Mouse (Mus musculus): Measurements from ENCODE around the gene Qrich1. TPM values are rescaled to one million over a fixed set of nuclear protein-coding genes. Genes with fewer than 3 reads are reported as not detected.

Qrich1 gene
- total RNA-seq, 2 experiments from 2014 or later: 140 to 155 TPM

DNA sequence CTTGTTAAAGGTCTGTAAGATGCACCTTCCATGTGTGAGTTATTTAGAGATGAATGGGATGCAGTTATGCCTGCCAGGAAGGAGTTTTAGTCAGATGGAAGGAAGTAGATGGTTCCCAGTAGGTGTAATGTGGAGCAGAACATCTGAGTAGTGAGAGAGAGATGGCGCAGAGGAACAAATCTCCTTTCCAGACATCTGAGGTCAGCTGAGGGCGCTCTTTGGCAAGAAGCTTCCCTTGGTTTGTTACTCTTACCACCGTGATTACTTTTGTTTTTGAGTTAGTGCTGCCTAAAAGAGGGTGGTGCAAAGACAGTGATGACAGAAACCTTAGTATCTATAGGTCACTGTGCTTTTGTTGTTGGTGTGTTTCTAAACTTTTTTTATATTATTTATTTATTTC lies 8.8 kb downstream of the Qrich1 start:
- DNase-seq (ENCODE audit: extremely low spot score in 1 of 2, low spot score in 2 of 2): no peak
- Histone ChIP-seq H3K4me3 (no peak overlapping the region), H3K27ac (no peak overlapping the region)
- no peak for TF ChIP-seq CTCF (IDR thresholded peaks at IDR 0.05)
- intact Hi-C loops (cut with DNase I): no loop called here

DNA sequence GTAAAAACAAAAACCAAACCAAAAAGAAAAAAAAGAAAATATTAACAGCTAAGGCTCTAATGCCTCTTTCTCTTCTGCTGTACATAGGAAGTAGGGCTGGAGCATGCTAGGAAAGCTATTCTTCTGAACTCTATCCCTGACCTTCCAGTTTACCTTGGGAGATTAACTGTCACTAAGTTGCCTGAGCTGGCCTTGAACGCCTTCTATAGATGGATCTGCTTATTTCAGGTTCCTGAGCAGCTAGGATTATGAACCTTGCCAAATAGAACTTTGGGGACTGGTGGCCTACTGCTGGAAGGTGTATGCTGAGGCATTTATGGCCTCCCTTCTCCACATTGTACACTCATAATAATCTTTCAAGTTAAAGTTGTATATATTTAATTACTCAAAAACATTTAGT lies 14.3 kb downstream of the Qrich1 start:
- intact Hi-C loops (cut with DNase I): no loop called here
- DNase-seq (ENCODE audit: extremely low spot score in 1 of 2, low spot score in 2 of 2): no peak
- Histone ChIP-seq H3K27ac (no peak overlapping the region), H3K4me3 (no peak overlapping the region)
- no peak for TF ChIP-seq CTCF (IDR thresholded peaks at IDR 0.05)

DNA sequence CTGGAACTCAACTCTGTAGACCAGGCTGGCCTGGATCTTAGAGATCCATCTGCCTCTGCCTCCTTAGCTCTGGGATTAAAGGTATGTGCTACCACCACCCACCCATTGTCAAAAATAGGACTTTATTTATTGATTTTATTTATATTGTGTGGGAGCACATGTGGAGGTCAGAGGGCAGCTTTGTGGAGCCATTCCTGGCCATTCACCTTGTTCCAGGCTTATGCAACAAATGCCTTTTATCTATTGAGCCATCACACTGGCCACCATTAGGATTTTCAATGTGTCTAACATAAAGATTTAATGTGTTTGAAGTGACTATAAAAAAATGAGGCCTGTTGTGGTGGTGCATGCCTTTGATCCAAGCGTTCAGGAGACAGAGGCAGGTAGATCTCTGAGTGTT lies 14.9 kb downstream of the Qrich1 start:
- Histone ChIP-seq H3K4me3 (no peak overlapping the region), H3K27ac (no peak overlapping the region)
- no peak for DNase-seq (ENCODE audit: extremely low spot score in 1 of 2, low spot score in 2 of 2)
- intact Hi-C loops (cut with DNase I): no loop called here
- no peak for TF ChIP-seq CTCF (IDR thresholded peaks at IDR 0.05)

DNA sequence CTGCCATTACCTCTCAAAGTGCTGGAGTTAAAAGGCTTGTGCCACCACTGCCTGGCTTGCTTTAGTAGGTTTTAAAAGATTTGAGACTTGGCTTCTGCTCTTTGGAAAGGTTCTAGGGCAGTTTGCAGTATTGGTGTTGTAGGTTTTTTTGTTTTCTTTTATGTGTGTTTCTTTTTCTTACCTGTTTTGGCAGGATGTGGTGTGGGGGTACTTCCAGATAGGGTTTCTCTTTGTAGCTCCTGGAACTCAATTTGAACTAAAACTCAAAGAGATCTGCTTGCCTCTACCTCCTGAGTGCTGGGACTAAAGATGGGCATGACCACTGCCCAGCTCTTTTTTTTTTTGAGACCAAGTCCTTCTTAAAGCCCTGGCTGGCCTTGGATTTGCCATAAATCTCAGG lies 24.2 kb downstream of the Qrich1 start:
- intact Hi-C loops (cut with DNase I): loop anchor here (10.0 kb wide), 1 partner anchor 176 kb away; no protein-coding TSS in a partner anchor
- Histone ChIP-seq H3K27ac (no peak overlapping the region), H3K4me3 (no peak overlapping the region)
- no peak for DNase-seq (ENCODE audit: extremely low spot score in 1 of 2, low spot score in 2 of 2)
- no peak for TF ChIP-seq CTCF (IDR thresholded peaks at IDR 0.05)

DNA sequence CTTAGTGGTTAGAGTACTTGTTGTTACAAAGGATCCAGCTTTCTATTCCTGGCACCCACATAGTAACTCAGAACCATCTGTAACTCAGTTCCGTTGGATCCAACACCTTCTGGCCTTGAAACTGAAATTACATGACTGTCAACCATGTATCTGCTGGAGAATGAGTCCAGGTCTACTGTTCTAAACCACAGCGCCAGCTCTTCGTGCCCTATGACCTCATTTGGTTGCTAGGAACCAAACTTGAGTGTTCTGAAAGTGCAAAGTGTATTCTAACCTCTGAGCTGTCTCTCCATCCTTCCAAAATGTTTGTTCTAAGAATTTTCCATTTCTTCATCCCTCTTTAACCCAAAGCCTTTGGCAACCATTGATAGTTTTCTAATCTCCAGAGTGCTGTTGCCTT lies 29.4 kb downstream of the Qrich1 start:
- no peak for DNase-seq (ENCODE audit: extremely low spot score in 1 of 2, low spot score in 2 of 2)
- Histone ChIP-seq H3K4me3 (no peak overlapping the region), H3K27ac (no peak overlapping the region)
- intact Hi-C loops (cut with DNase I): loop anchor here (10.0 kb wide), 1 partner anchor 181 kb away; no protein-coding TSS in a partner anchor
- TF ChIP-seq CTCF (IDR thresholded peaks at IDR 0.05): no peak

DNA sequence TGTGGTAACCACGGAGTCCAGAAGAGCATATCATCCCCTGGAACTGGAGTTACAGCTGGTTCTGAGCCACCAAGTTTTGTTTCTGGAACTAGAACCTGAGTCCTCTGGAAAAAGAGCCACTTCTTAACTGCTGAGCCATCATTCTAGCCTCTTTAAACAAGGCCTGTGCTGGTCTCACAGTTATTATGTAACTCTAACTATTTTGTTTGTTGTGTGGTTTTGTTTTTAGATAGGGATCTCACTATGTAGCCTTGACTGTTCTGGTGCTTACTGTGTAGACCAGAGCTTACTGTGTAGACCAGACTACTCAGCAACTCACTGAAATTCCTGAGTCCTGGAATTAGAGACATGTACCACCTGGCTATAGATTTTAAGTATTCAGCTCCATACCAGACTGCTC lies 30.3 kb downstream of the Qrich1 start:
- intact Hi-C loops (cut with DNase I): loop anchor here (10.0 kb wide), 1 partner anchor 182 kb away; no protein-coding TSS in a partner anchor
- no peak overlapping the region for H3K27ac ChIP-seq
- no peak overlapping the region for H3K4me3 ChIP-seq
- TF ChIP-seq CTCF (IDR thresholded peaks at IDR 0.05): no peak
- no peak for DNase-seq (ENCODE audit: extremely low spot score in 1 of 2, low spot score in 2 of 2)

DNA sequence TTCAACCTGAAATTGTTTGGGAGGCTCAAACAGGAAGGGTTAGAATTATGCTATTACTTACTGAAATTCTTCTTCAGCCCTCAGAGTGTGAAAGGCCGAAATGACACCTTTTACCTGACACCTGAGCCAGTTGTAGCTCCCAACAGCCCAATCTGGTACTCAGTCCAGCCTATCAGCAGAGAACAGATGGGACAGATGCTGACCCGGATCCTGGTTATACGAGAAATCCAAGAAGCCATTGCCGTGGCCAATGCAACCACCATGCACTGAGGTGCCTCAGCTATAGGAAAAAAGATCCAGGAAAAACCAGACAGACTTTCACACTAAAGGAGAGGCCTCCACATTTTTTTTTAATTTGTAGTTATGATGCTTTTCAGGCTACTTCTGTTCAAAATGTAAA lies 42.6 kb downstream of the Qrich1 start:
- intact Hi-C loops (cut with DNase I): no loop called here
- TF ChIP-seq CTCF (IDR thresholded peaks at IDR 0.05): no peak
- no peak for DNase-seq (ENCODE audit: extremely low spot score in 1 of 2, low spot score in 2 of 2)
- no peak overlapping the region for H3K4me3 ChIP-seq
- no peak overlapping the region for H3K27ac ChIP-seq

DNA sequence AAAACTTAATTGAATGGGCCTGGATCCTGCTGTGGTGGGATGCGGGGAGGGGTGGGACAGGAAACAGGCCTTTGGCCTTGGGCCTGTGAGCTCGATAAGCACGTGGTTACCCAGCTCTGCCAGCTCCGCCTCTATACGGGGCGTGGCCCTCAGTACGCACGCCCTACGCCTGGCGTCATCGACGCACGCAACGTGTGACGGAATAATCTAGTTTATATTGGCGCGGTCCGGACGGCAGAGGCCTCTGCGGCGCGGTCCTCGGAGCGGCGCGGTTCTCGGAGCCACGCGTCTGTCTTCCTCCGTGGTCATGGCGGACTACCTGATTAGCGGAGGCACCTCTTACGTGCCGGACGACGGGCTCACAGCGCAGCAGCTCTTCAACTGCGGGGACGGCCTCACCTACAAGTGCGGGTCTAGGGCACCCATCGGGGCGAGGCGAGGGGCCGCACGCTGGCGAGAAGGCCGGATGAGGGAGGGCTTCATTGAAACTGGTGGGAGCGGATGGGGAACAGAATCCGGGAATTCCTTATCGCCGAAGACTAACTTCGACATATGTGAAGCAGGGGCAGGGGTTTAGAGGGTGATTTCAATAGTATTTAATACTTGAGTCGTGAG lies 43.7 kb downstream of the Qrich1 start, which contains the start of gene Impdh2:
Gene Impdh2, plus strand, starts transcription at position 60 of the 615 bp plus-strand sequence.
- TF ChIP-seq CTCF (IDR thresholded peaks at IDR 0.05): no peak
- peak within 1 kb of the TSS; percentile 75 for H3K27ac ChIP-seq
- intact Hi-C loops (cut with DNase I): no loop called here
- peak; percentile 91 to 93 for DNase-seq (ENCODE audit: extremely low spot score in 1 of 2, low spot score in 2 of 2)
- H3K4me3 ChIP-seq: peak within 1 kb of the TSS; percentile 81

DNA sequence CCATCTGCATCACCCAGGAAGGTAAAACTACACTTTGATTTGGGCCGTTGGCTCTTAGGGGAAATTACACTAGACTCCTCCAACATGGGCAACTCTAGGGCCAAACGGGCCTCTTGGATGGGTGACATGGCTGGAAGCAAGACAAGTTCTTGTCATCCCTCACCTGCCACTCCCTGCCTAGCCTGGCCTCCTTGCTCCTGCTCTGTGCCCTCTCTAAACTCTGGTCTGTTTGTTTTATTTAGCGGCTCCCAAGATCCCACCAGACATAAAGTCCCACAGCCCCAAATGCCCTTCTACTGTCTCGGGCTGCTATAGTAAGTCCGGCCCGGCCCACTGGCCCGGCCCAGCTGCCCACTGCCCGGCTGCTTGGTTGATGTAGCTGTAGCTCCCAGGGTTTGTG lies 47.1 kb downstream of the Qrich1 start:
- DNase-seq (ENCODE audit: extremely low spot score in 1 of 2, low spot score in 2 of 2): no peak
- intact Hi-C loops (cut with DNase I): no loop called here
- TF ChIP-seq CTCF (IDR thresholded peaks at IDR 0.05): no peak
- Histone ChIP-seq H3K4me3 (no peak overlapping the region), H3K27ac (no peak overlapping the region)

DNA sequence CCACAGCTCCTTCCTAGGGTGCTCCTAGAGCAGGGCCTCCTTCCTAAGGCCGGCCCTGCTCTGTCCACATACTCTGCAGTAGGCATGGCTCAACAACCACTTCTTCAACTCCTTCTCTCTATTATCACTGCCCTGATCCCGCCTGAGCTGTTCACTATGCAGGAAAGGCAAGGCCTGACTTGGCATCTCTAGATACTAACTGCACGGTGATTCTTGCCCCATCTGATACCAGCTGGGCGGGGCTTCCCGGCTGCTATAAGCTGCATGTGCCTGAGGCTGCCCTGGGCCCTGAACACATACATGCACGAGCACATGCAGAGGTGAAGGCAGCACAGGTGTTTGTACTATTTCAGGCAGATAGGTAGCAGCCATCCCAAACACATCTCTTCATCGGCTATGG lies 47.5 kb downstream of the Qrich1 start:
- H3K27ac ChIP-seq: no peak overlapping the region
- no peak overlapping the region for H3K4me3 ChIP-seq
- no peak for TF ChIP-seq CTCF (IDR thresholded peaks at IDR 0.05)
- no peak for DNase-seq (ENCODE audit: extremely low spot score in 1 of 2, low spot score in 2 of 2)
- intact Hi-C loops (cut with DNase I): no loop called here

DNA sequence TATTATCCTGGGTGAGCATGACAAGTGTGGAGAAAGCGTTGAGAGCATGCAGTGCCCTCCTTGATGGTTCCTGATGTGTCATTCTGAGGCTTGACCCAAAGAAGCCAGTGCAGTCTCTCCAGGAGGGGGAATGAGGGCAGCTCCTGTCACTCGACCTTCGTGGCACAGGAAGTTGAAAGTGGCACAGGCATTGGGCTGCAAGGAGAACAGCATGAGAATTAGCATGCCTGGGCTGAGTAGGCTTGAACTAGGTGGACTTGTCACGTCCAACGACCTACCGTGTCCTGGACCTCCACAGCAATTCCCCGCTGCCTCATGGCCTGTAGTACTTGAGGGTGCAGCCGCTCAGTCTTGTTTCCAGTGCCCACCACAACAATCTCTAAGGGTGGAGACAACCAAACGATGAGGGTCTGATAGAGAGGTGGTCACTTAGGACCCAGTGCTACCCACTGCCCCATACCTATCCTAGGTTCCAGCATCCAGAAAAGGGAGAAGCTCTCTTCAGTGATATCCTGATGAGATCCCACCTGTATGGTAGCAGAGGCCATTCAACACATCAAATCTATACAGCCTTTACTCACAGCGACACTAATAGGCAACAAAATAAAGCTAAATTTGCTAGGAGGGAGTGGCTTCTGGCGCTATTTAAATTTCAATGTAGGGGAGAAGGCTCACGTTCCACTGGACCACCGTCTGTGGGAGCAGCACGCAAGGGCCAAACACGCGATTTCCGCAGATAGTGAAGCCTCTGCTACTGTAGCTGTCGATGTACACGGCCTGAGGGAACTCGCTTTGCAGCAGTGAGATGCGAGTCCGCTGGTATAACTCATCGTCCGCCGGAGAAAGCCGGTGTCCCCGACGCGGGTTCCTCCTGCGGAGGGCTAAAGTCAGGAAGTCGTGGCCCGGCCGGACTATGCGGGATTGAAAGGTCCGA lies 49.5 kb downstream of the Qrich1 start:
- H3K27ac ChIP-seq: peak overlapping the region; percentile 98
- intact Hi-C loops (cut with DNase I): loop anchor here (5.0 kb wide), 1 partner anchor 81 kb away; the partner anchor contains the start of gene Arih2
- peak overlapping the region; percentile 80 for H3K4me3 ChIP-seq
- TF ChIP-seq CTCF (IDR thresholded peaks at IDR 0.05): no peak
- peak in 1 of 2 experiments; percentile 13 for DNase-seq (ENCODE audit: extremely low spot score in 1 of 2, low spot score in 2 of 2)

Measured in left cerebral cortex, adult 2 months (tissue).